Mouse (Mus musculus) heart, postnatal 0 days (tissue): ENCODE measurements around the gene Olfr458.

Source experiments
- CTCF ChIP-seq: IDR thresholded peaks from 2 replicates; pipeline ENCODE4 v1.5.1; 2016; ENCODE audit warnings: antibody characterized with exemption, control low read depth, low read depth
- EP300 ChIP-seq: IDR thresholded peaks from 2 replicates; pipeline ENCODE4 v1.6.1; 2016; ENCODE audit warnings: antibody characterized with exemption, low read depth

GRCm38 (mm10) chr6:42509311-42509710 lies 44.3 kb upstream of the Olfr458 start:
- TF ChIP-seq CTCF = no peak
- TF ChIP-seq EP300 = no peak
